Mouse (Mus musculus) MEL (cell line): ENCODE results near the gene Tmem44. TPM values are rescaled to one million over a fixed set of nuclear protein-coding genes. Genes with fewer than 3 reads are reported as not detected.

Source experiments
- DNase-seq: peaks from one replicate; pipeline ENCODE4 v3.0.0; 2011; ENCODE audit warnings: low read depth, low spot score
- H3K27ac ChIP-seq: 2 replicates; pipeline ENCODE4 v1.5.1; 2012; ENCODE audit warnings: low read depth, mild to moderate bottlenecking, control low read depth, low read length, moderate library complexity; ENCODE audit not compliant: control insufficient read depth
- H3K27me3 ChIP-seq, 2 experiments: fragments of 150-350 bp in 1 of 2; sonication (generic) in 1 of 2; 2 replicates each; pipeline ENCODE4 v1.6.1; 2012; ENCODE audit warnings: low read length in 2 of 2, mild to moderate bottlenecking in 2 of 2, improper control_type of control experiment in 1 of 2, moderate library complexity in 1 of 2; ENCODE audit not compliant: insufficient read depth in 2 of 2, control insufficient read depth in 1 of 2
- H3K36me3 ChIP-seq, 2 experiments: 2 replicates each; pipeline ENCODE4 v1.6.1; 2012 to 2014; ENCODE audit warnings: low read length in 2 of 2, improper control_type of control experiment in 1 of 2, inconsistent platforms in 1 of 2, mild to moderate bottlenecking in 1 of 2; ENCODE audit not compliant: insufficient read depth in 2 of 2, control insufficient read depth in 1 of 2
- H3K4me1 ChIP-seq, 2 experiments: fragments of 150-350 bp in 1 of 2; sonication (generic) in 1 of 2; 2 replicates each; pipeline ENCODE4 v1.6.1; 2012; ENCODE audit warnings: low read length in 2 of 2, improper control_type of control experiment in 1 of 2, mild to moderate bottlenecking in 1 of 2; ENCODE audit not compliant: insufficient read depth in 2 of 2, control insufficient read depth in 1 of 2
- H3K4me3 ChIP-seq, 2 experiments: fragments of 150-350 bp in 1 of 2; sonication (generic) in 1 of 2; 2 replicates each; pipeline ENCODE4 v1.5.1; 2012; ENCODE audit warnings: low read depth in 2 of 2, low read length in 2 of 2, mild to moderate bottlenecking in 2 of 2, moderate library complexity in 2 of 2, control low read depth in 1 of 2, improper control_type of control experiment in 1 of 2; ENCODE audit not compliant: control insufficient read depth in 1 of 2, insufficient read depth in 1 of 2
- H3K79me2 ChIP-seq: 2 replicates; pipeline ENCODE4 v1.6.1; 2012; ENCODE audit warnings: mild to moderate bottlenecking, low read length, moderate library complexity; ENCODE audit not compliant: control insufficient read depth, poor library complexity, insufficient read depth
- H3K9ac ChIP-seq: 2 replicates; pipeline ENCODE4 v1.6.1; 2012; ENCODE audit warnings: low read depth, mild to moderate bottlenecking, control low read depth, low read length, moderate library complexity; ENCODE audit not compliant: control insufficient read depth, poor library complexity, severe bottlenecking
- H3K9me3 ChIP-seq: fragments of 150-350 bp; sonication (generic); replicated peaks from 2 replicates; pipeline ENCODE4 v1.6.1; 2012; ENCODE audit warnings: mild to moderate bottlenecking, low read length, improper control_type of control experiment, moderate library complexity; ENCODE audit not compliant: insufficient read depth
- BHLHE40 ChIP-seq: IDR thresholded peaks from 2 replicates; pipeline ENCODE4 v1.6.1; 2012; ENCODE audit warnings: low read depth, mild to moderate bottlenecking, inconsistent platforms, low read length, improper control_type of control experiment, borderline replicate concordance
- CHD1 ChIP-seq: IDR thresholded peaks from 2 replicates; pipeline ENCODE4 v1.6.1; 2012; ENCODE audit warnings: low read depth, mild to moderate bottlenecking, inconsistent platforms, low read length, improper control_type of control experiment
- CHD2 ChIP-seq: IDR thresholded peaks from 2 replicates; pipeline ENCODE4 v1.6.1; 2011; ENCODE audit warnings: low read length, improper control_type of control experiment
- CTCF ChIP-seq, 3 experiments: IDR thresholded peaks in 2 of 3; conservative IDR thresholded peaks in 1 of 3; 2 replicates each; pipeline ENCODE4 v1.5.1; 2011 to 2012; ENCODE audit warnings: low read length in 3 of 3, low read depth in 2 of 3, mild to moderate bottlenecking in 2 of 3, improper control_type of control experiment in 1 of 3, inconsistent platforms in 1 of 3, mixed read lengths in 1 of 3, moderate library complexity in 1 of 3; ENCODE audit not compliant: control insufficient read depth in 1 of 3, insufficient read depth in 1 of 3, poor library complexity in 1 of 3, severe bottlenecking in 1 of 3
- EP300 ChIP-seq, 2 experiments: IDR thresholded peaks; 2 replicates each; pipeline ENCODE4 v1.6.1; 2011; ENCODE audit warnings: improper control_type of control experiment in 2 of 2, low read length in 2 of 2, low read depth in 1 of 2, mild to moderate bottlenecking in 1 of 2
- GABPA ChIP-seq: IDR thresholded peaks from 2 replicates; pipeline ENCODE4 v1.6.1; 2012; ENCODE audit warnings: low read depth, mild to moderate bottlenecking, inconsistent platforms, low read length, improper control_type of control experiment, moderate library complexity
- GATA1 ChIP-seq: IDR thresholded peaks from 2 replicates; pipeline ENCODE4 v1.6.1; 2011; ENCODE audit warnings: low read depth, low read length, improper control_type of control experiment
- HCFC1 ChIP-seq: IDR thresholded peaks from 2 replicates; pipeline ENCODE4 v1.6.1; 2012; ENCODE audit warnings: low read depth, mild to moderate bottlenecking, inconsistent platforms, low read length, improper control_type of control experiment, moderate library complexity
- JUND ChIP-seq: IDR thresholded peaks from 2 replicates; pipeline ENCODE4 v1.6.1; 2011; ENCODE audit warnings: low read depth, mild to moderate bottlenecking, improper control_type of control experiment, low read length
- KAT2A ChIP-seq: conservative IDR thresholded peaks from 2 replicates; pipeline ENCODE4 v1.6.1; 2012; ENCODE audit warnings: low read depth, low read length, improper control_type of control experiment, inconsistent platforms
- MAFK ChIP-seq: IDR thresholded peaks from 2 replicates; pipeline ENCODE4 v1.6.1; 2011; ENCODE audit warnings: low read depth, mild to moderate bottlenecking, low read length, improper control_type of control experiment, borderline replicate concordance
- MAX ChIP-seq: IDR thresholded peaks from 2 replicates; pipeline ENCODE4 v1.6.1; 2011; ENCODE audit warnings: low read length, improper control_type of control experiment
- MEF2A ChIP-seq: IDR thresholded peaks from 2 replicates; pipeline ENCODE4 v1.6.1; 2014; ENCODE audit warnings: low read depth, mild to moderate bottlenecking, inconsistent platforms, low read length, improper control_type of control experiment; ENCODE audit not compliant: poor library complexity, insufficient replicate concordance, severe bottlenecking; ENCODE audit errors: extremely low read depth
- MXI1 ChIP-seq: IDR thresholded peaks from 2 replicates; pipeline ENCODE4 v1.6.1; 2011; ENCODE audit warnings: mild to moderate bottlenecking, low read depth, low read length, improper control_type of control experiment
- NELFE ChIP-seq: IDR thresholded peaks from 2 replicates; pipeline ENCODE4 v1.6.1; 2011; ENCODE audit warnings: low read depth, low read length, improper control_type of control experiment
- POLR2A ChIP-seq, 2 experiments: IDR thresholded peaks; 2 replicates each; pipeline ENCODE4 v1.6.1; 2011 to 2012; ENCODE audit warnings: low read length in 2 of 2, mild to moderate bottlenecking in 2 of 2, control low read depth in 1 of 2, improper control_type of control experiment in 1 of 2, low read depth in 1 of 2, moderate library complexity in 1 of 2; ENCODE audit not compliant: control insufficient read depth in 1 of 2, insufficient read depth in 1 of 2, poor library complexity in 1 of 2
- RAD21 ChIP-seq: IDR thresholded peaks from 2 replicates; pipeline ENCODE4 v1.6.1; 2011; ENCODE audit warnings: mild to moderate bottlenecking, low read depth, low read length, improper control_type of control experiment
- RCOR1 ChIP-seq: IDR thresholded peaks from 2 replicates; pipeline ENCODE4 v1.6.1; 2012; ENCODE audit warnings: low read depth, mild to moderate bottlenecking, inconsistent platforms, low read length, improper control_type of control experiment
- SMC3 ChIP-seq: IDR thresholded peaks from 2 replicates; pipeline ENCODE4 v1.6.1; 2011; ENCODE audit warnings: low read depth, low read length, improper control_type of control experiment
- TAL1 ChIP-seq: IDR thresholded peaks from 2 replicates; pipeline ENCODE4 v1.6.1; 2012; ENCODE audit warnings: mild to moderate bottlenecking, inconsistent platforms, low read length, moderate library complexity, mixed read lengths
- TBP ChIP-seq: IDR thresholded peaks from 2 replicates; pipeline ENCODE4 v1.8.0; 2011; ENCODE audit warnings: low read depth, low read length, improper control_type of control experiment
- TCF12 ChIP-seq: IDR thresholded peaks from 2 replicates; pipeline ENCODE4 v1.6.1; 2014; ENCODE audit warnings: low read depth, mild to moderate bottlenecking, inconsistent platforms, low read length, improper control_type of control experiment, moderate library complexity
- UBTF ChIP-seq: IDR thresholded peaks from 2 replicates; pipeline ENCODE4 v1.6.1; 2012; ENCODE audit warnings: low read depth, mild to moderate bottlenecking, inconsistent platforms, low read length, improper control_type of control experiment, moderate library complexity, borderline replicate concordance; ENCODE audit not compliant: insufficient read depth
- ZC3H11A ChIP-seq: IDR thresholded peaks from 2 replicates; pipeline ENCODE4 v1.6.1; 2012; ENCODE audit warnings: low read depth, mild to moderate bottlenecking, inconsistent platforms, low read length, improper control_type of control experiment
- ZKSCAN1 ChIP-seq: IDR thresholded peaks from 2 replicates; pipeline ENCODE4 v1.6.1; 2012; ENCODE audit warnings: low read depth, mild to moderate bottlenecking, inconsistent platforms, low read length, improper control_type of control experiment, moderate library complexity
- ZMIZ1 ChIP-seq: IDR thresholded peaks from 2 replicates; pipeline ENCODE4 v1.6.1; 2012; ENCODE audit warnings: low read depth, mild to moderate bottlenecking, inconsistent platforms, low read length, improper control_type of control experiment, moderate library complexity
- ZNF384 ChIP-seq: IDR thresholded peaks from 2 replicates; pipeline ENCODE4 v1.6.1; 2012; ENCODE audit warnings: low read depth, mild to moderate bottlenecking, inconsistent platforms, low read length, improper control_type of control experiment
- polyA plus RNA-seq, 2 experiments: library from polyadenylated mRNA; stranded (reverse) in 1 of 2; unstranded in 1 of 2; fragments of >175 nt in 1 of 2; fragments of >200 nt in 1 of 2; gene quantifications; 2 replicates each; pipeline versions ENCODE4 v1.2.1 to v1.2.4; 2012; ENCODE audit warnings: low replicate concordance in 2 of 2, low read depth in 1 of 2; ENCODE audit not compliant: insufficient read length in 2 of 2, insufficient read depth in 1 of 2, missing spikeins in 1 of 2
- total RNA-seq: library from RNA; depleted of rRNA; stranded (reverse); fragments of 300-350 nt; gene quantifications from 2 replicates; pipeline ENCODE4 v1.2.3, GENCODE M21; 2012

Tmem44 gene
- total and polyA plus RNA-seq, 3 experiments: 0.50 to 1.4 TPM; not detected in 1

GRCm38 (mm10) chr16:30510504-30511451 lies 39.9 kb downstream of the Tmem44 start (continued):
- TF ChIP-seq JUND: no peak
- TF ChIP-seq MEF2A: no peak
- TF ChIP-seq BHLHE40: no peak
- TF ChIP-seq HCFC1: peak; percentile 76

GRCm38 (mm10) chr16:30510091-30510490 lies 40.6 kb downstream of the Tmem44 start:
- DNase-seq: no peak
- H3K27me3 ChIP-seq: no peaks in the 10 kb centered on the region
- peaks cover 8% of the 10 kb centered on the region; the same call in 1 of the 2 replicates for H3K79me2 ChIP-seq
- H3K36me3 ChIP-seq: peaks cover 0 to 20% of the 10 kb centered on the region in 2 experiments; a peak in 2 of 4 replicates
- no peaks in the 10 kb centered on the region for H3K9me3 ChIP-seq
- H3K9ac ChIP-seq: peak overlapping the region; percentile 79
- peak overlapping the region; percentile 36 for H3K27ac ChIP-seq
- H3K4me1 ChIP-seq: peaks cover 0 to 21% of the 10 kb centered on the region in 2 experiments; a peak in 2 of 4 replicates
- peak overlapping the region; percentile 68 to 79 for H3K4me3 ChIP-seq
- TF ChIP-seq RCOR1: no peak
- no peak for TF ChIP-seq CHD2
- no peak for TF ChIP-seq JUND
- no peak for TF ChIP-seq SMC3

GRCm38 (mm10) chr16:30509340-30509739 lies 41.3 kb downstream of the Tmem44 start:
- no peaks in the 10 kb centered on the region for H3K27me3 ChIP-seq
- no peak overlapping the region for H3K9ac ChIP-seq
- DNase-seq: peak; percentile 37
- H3K9me3 ChIP-seq: no peaks in the 10 kb centered on the region
- no peak overlapping the region for H3K4me3 ChIP-seq
- no peak overlapping the region for H3K27ac ChIP-seq
- H3K4me1 ChIP-seq: peaks cover 0 to 21% of the 10 kb centered on the region in 2 experiments; a peak in 2 of 4 replicates
- peaks cover 0 to 20% of the 10 kb centered on the region in 2 experiments; a peak in 2 of 4 replicates for H3K36me3 ChIP-seq
- peaks cover 8% of the 10 kb centered on the region; the same call in 1 of the 2 replicates for H3K79me2 ChIP-seq
- TF ChIP-seq CHD1: no peak
- TF ChIP-seq TBP: no peak
- no peak for TF ChIP-seq RAD21
- no peak for TF ChIP-seq NELFE
- TF ChIP-seq RCOR1: no peak
- no peak for TF ChIP-seq CTCF (IDR thresholded peaks at IDR 0.05 in 2 of 3, conservative IDR thresholded peaks at IDR 0.05 in 1 of 3; ENCODE audit: control insufficient read depth in 1 of 3, insufficient read depth in 1 of 3, low read depth in 2 of 3, low read length in 3 of 3, poor library complexity in 1 of 3, severe bottlenecking in 1 of 3)
- TF ChIP-seq MAX: no peak
- peak; percentile 29; the same call in 1 of the 2 replicates for TF ChIP-seq GATA1
- no peak for TF ChIP-seq ZNF384
- TF ChIP-seq KAT2A: no peak
- no peak for TF ChIP-seq TCF12
- no peak for TF ChIP-seq MAFK
- no peak for TF ChIP-seq ZMIZ1
- no peak for TF ChIP-seq MXI1
- no peak for TF ChIP-seq BHLHE40
- TF ChIP-seq TAL1: peak; percentile 33
- no peak for TF ChIP-seq ZC3H11A
- TF ChIP-seq GABPA: no peak
- no peak for TF ChIP-seq POLR2A (IDR thresholded peaks at IDR 0.05; ENCODE audit: control insufficient read depth in 1 of 2, insufficient read depth in 1 of 2, low read depth in 1 of 2, low read length in 2 of 2, poor library complexity in 1 of 2)
- TF ChIP-seq HCFC1: no peak
- no peak for TF ChIP-seq JUND
- no peak for TF ChIP-seq MEF2A
- TF ChIP-seq EP300 (IDR thresholded peaks at IDR 0.05; ENCODE audit: low read depth in 1 of 2, low read length in 2 of 2): peak in 1 of 2 experiments; percentile 39; a peak in 1 of 4 replicates
- TF ChIP-seq UBTF: no peak
- TF ChIP-seq ZKSCAN1: no peak
